Mouse (Mus musculus): Measurements from ENCODE around the gene Kirrel3.
A peak's percentile ranks its signal among the peaks of the same experiment; 100 is the strongest.

Kirrel3 gene

DNA sequence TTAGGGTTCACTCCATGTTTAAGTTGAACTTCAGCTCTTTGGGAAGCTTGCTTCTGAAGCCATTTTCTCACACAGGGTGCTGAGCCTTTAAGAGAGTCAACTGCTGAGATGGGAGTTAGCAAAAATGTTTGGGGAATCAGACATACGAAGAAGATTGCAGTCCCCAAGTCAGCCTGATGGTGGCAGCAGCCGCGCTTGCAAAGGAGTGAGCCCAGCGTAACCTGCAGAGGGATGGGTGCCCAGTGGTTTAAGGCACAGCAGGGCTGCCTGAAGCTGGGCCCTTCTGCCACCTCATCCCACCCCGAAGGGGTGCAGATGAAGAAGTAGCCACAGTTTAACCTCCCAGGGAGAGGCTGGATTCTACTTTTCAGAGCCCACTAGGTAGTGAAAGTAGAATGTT, 13.0 kb downstream of the Kirrel3 start:
- DNase-seq (ENCODE audit: inconsistent age in 2 of 2, low spot score in 1 of 2), result peak; percentile 62 to 92

DNA sequence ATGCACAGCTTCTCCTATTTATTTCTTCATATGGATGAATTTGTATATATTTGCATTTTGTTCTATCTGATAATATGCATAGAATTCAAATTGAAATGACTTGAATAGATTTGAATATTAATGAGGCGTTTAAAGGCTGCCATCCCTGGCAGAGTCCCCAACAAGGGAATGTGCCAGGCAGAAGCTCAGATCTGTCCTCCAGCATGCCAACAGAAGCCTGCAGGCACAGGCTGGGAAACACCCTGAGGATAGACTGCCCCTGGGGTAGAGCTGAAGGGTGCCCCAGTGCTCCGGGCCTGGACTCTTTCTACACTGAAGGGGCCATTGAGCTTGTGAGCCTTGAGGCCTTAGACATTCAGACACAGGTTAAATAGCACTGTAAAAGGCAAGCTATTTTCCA, 21.5 kb downstream of the Kirrel3 start:
- DNase-seq (ENCODE audit: inconsistent age in 2 of 2, low spot score in 1 of 2), result no peak

GRCm38 (mm10) chr9:34518861-34519260, 33.2 kb downstream of the Kirrel3 start:
- DNase-seq (ENCODE audit: inconsistent age in 2 of 2, low spot score in 1 of 2), result no peak

DNA sequence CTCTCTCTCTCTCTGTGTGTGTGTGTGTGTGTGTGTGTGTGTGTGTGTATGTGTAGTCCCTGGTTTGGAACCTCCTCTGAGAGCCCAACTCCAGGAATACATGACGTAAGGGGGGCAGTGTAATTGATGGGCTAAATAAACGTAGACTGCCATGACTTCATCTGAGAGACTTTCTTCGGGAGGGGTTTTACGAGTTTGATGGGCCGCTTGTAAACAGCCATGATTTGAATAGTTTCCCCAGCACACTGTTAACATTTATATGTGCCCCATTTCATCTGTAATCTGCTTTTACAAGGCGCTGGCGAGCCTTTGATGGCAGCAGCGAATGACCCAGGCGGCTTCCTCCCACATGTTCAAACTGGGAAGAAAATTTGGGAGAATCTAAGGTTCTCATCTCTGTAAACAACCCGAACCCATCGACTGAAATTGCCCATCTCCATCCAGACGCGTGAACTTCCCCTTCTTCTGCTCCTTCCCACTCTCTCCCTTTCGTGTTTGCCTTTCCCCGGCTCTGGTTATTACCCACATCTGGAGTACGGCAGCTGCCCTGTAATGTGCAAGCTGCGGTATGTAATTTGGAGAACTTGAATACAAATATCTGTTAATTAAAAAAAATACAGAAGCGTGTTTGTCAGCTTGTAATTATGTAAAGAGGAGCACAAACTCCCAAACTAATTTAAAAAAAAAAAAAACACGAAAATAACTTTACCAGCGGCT, 34.7 kb downstream of the Kirrel3 start:
- DNase-seq (ENCODE audit: inconsistent age in 2 of 2, low spot score in 1 of 2), result no peak

DNA sequence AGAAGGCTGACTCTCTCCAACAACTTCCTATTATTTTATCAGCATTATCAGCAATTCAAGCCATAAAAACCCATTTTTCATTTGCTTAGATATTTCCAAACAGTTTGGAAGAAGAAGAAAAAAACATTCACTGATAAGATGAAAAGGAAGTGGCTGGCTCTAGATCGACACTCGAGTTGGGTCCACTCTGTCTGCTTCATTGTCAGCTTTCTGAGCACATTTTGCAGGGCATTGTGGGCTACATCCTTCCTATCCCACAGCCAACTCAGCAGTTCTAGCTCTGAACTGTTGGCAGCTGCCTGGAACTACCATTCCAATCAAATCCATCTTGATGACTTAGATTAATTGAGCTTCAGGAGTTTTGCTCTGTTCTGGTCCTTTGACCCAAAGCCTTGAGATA, 40.0 kb downstream of the Kirrel3 start:
- no peak for DNase-seq (ENCODE audit: inconsistent age in 2 of 2, low spot score in 1 of 2)

- no peak for DNase-seq (ENCODE audit: inconsistent age in 2 of 2, low spot score in 1 of 2)
Measured at GRCm38 (mm10) chr9:34538591-34539335, 53.1 kb downstream of the Kirrel3 start.

GRCm38 (mm10) chr9:34541908-34542307, 56.2 kb downstream of the Kirrel3 start:
- DNase-seq (ENCODE audit: inconsistent age in 2 of 2, low spot score in 1 of 2), result no peak

GRCm38 (mm10) chr9:34555699-34556098, 70.0 kb downstream of the Kirrel3 start:
- DNase-seq (ENCODE audit: inconsistent age in 2 of 2, low spot score in 1 of 2), result no peak

DNA sequence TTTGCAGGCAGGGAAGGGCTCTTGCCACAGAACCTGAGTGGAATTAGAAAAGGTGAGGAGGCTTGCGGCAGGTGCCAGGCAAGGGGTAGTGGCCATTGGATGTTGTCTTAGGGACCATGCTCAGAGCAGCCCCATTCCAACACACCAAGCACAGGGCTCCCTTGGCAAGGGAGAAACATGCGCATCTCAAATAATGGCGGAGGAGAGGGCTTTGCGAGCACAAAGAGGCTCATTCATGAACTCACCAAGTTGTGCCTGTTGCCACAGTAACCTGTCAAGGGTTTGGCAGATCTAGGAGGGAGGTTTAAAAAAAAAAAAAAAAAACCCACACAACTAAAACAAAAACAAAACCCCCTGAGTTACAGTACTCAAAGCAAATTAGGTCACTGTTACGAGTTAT, 72.2 kb downstream of the Kirrel3 start:
- DNase-seq (ENCODE audit: inconsistent age in 2 of 2, low spot score in 1 of 2), result no peak

DNA sequence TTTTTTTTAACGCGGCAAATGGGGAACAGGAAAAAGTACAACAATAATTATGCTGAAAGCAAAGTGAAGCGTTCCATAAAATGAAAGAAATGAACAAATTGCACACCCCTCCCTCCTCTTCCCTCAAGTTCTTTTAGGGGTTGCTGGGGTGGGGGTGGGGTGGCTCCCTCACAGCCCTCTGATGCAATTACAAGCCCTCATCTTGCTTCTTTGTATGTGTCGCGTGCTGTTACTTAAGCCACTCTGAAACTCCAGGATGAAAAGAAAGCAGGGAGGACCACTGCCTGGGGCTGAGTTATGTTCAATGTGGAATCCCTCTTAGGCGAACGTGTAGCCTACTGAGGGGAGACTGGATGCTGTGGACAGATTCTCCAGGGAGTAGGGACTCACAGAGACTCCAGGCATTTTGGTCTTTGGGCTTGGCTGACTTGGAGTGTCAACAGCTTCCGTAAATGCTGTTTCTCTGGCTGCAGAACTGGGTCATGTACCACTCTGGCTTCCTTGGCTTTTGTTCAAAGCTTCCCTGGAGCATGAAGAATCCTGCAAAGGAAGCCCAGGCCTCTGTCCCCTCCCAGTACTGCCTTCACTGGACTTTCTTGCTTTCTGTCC, 72.7 kb downstream of the Kirrel3 start:
- no peak for DNase-seq (ENCODE audit: inconsistent age in 2 of 2, low spot score in 1 of 2)

GRCm38 (mm10) chr9:34559102-34559501, 73.4 kb downstream of the Kirrel3 start:
- no peak for DNase-seq (ENCODE audit: inconsistent age in 2 of 2, low spot score in 1 of 2)

- DNase-seq (ENCODE audit: inconsistent age in 2 of 2, low spot score in 1 of 2), result no peak
Measured at GRCm38 (mm10) chr9:34561281-34561680, 75.6 kb downstream of the Kirrel3 start.

DNA sequence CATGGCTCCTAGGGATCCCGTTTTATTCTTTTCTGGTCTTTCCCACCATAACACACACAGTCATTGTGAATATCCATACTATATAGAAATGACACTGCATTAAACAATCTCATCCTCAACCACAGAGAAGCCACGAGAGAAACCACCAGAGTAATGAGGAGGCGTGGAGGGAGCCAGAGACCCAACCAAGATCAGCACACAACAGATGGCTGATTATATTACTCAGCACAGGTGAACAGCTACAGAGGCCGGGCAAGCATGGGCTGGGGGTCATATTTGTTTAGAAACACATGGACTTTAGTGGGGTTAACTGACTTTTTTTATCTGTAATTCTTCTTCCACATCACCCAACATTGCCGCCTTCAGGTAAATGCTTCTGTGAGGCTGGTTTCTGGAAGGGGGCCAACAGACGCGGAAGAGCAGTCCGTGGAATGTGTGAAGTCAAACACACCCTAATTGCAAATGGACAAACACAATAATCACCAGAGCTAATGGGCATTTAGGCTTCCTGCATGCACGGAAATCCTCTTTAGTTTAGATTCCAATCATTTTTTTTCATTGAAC, 76.8 kb downstream of the Kirrel3 start:
- DNase-seq (ENCODE audit: inconsistent age in 2 of 2, low spot score in 1 of 2), result no peak

- DNase-seq (ENCODE audit: inconsistent age in 2 of 2, low spot score in 1 of 2), result no peak
Measured at GRCm38 (mm10) chr9:34573906-34574305, 88.2 kb downstream of the Kirrel3 start.

DNA sequence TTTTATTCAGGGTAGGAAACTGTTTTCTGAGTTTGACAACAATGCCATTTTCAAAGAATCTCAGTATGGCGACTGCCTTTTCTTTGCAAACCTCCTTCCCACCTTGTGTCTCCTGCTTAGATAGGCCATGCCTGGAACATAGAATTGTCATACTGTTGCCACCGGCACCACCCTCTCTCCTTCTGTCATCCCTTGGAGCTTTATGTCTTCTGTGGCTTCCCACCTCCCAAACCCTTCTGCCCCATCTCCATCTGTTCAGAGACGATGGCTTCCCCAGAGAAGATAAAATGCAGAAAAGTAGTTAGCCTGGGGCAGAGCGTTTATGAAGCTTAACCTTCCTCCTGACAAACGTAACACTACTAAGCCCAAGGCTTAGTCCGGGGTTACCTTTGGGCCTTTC, 88.9 kb downstream of the Kirrel3 start:
- DNase-seq (ENCODE audit: inconsistent age in 2 of 2, low spot score in 1 of 2), result no peak

DNA sequence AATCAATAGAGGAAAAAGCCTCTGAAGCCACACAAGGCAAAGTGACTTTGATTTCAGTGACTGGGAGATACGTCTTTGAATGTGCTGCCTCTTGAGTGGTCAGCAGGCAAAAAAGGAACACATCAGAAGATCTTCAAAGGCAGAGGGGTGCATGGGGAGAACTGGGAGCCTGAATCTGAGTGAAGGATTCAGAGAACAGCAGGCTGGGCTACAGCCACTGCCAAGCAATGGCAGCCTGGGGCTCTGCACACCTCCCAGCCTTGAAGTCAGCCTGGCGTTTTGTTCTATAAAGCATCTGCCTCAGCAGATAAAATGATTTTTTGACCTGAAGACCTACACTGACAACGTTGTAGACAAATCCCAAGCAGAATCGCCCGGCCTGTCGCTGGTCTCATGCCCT, 93.5 kb downstream of the Kirrel3 start:
- DNase-seq (ENCODE audit: inconsistent age in 2 of 2, low spot score in 1 of 2), result no peak

DNA sequence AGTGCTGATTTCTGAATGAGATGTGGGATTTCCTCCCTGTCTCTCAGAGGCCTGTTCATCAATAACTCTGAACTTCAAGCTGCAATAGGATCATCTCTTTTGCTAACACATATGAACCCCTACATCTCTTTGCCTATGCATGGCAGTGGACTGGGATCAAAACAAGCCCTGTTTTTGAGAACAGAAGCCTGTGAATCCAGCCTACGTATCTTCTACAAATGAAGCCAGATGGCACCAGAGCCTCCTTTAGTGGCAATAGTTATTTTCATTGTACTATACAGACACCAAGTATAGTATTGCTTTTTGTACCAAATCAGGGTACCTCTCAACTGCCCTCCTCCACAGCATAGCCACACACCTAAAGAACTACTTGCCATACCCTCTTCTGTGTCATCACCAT, 94.4 kb downstream of the Kirrel3 start:
- DNase-seq (ENCODE audit: inconsistent age in 2 of 2, low spot score in 1 of 2), result no peak

DNA sequence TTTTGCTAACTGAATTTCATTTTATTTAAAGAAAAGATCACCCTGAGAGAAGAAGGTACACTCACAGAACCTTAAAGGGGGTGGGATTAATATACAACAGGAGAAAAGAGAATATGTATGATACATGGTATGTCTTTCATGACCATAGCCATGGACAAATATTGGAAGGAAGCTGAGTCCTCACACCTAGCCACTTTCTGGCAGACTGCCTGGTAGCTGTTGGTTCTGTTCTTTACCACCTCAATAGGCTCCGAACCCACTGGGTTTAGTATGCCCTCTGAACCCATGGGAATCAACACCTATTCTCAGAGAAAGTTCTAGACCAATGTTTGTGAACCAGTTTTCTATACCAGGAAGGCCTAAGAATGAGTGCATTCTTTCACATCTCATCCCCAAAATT, 96.8 kb downstream of the Kirrel3 start:
- no peak for DNase-seq (ENCODE audit: inconsistent age in 2 of 2, low spot score in 1 of 2)

DNA sequence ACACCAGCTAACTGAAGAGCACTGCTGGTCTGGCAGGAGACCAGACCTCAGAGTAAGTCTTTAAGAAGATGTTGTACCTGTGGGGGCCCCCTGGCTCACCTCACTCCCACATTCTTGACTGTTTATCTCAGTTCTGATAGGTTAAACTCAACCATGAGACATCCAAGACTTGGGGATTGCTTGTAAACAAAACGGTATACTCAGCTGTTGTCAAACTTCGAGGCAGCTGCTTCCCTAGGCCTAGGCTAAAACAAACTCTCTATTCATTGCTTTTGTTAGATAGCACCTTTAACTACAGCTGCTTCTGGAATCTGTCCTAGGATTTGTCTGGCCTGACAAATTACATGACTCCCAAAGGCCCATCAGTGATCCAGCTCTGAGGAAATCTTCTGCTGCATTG, 99.8 kb downstream of the Kirrel3 start:
- DNase-seq (ENCODE audit: inconsistent age in 2 of 2, low spot score in 1 of 2), result no peak

DNA sequence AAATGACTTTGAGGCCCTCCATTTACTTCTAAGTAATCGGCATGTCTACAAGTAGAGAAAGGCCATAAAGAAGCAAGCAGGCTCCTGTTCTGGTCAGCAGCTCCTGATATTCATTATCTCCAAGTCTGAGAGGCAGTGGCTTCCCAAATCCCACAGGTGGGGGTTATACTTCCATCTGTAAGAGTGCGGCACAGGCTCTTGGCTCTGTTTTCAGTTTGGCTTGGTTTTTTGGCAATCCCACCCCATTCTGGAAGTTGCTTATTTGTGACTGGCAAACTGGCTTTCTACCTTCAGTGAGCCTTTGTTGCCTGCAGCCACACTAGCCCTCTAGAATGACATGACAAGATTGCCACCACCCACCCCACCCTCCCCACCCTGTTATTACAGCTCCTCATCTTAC, 100.4 kb downstream of the Kirrel3 start:
- no peak for DNase-seq (ENCODE audit: inconsistent age in 2 of 2, low spot score in 1 of 2)

DNA sequence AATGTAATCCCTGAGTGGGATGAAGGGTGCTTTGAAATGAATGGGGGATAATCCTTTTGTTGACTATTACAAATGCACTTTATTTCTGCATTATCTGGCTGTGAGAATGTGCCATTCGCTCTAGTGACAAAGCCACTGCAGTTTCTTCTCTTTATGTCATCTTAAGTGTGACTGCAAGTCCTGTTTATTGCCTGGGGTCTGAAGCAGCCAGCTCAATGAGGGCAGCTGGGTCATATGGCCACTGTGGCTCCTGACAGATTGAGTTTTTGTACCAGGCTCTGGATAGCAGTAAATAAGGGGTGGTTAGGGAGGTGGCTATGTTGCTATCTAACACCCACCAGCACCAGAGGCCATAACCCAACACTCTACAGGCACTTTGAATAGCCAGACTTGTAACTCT, 104.1 kb downstream of the Kirrel3 start:
- no peak for DNase-seq (ENCODE audit: inconsistent age in 2 of 2, low spot score in 1 of 2)

GRCm38 (mm10) chr9:34592073-34592610, 106.4 kb downstream of the Kirrel3 start:
- no peak for DNase-seq (ENCODE audit: inconsistent age in 2 of 2, low spot score in 1 of 2)
